Mouse (Mus musculus) stomach, postnatal 0 days (tissue): ENCODE data around the gene Sap25. TPM values are rescaled to one million over a fixed set of nuclear protein-coding genes. Genes with fewer than 3 reads are reported as not detected.

Source experiments
- ATAC-seq: fragments of 200-750 bp; cut with Nextera tagmentation; 2 replicates; pipeline ENCODE4 v1.8.0; 2017; ENCODE audit not compliant: low FRiP score, low TSS enrichment
- DNase-seq: peaks from one replicate; pipeline ENCODE4 v3.0.0-alpha.2; 2016; ENCODE audit warnings: low spot score
- H3K27ac ChIP-seq: fragments of 300-500 bp; sonication (generic); replicated peaks from 2 replicates; pipeline ENCODE4 v1.5.1; 2014; ENCODE audit warnings: mild to moderate bottlenecking, control low read depth
- H3K27me3 ChIP-seq: fragments of 300-500 bp; sonication (generic); 2 replicates; pipeline ENCODE4 v1.6.1; 2014; ENCODE audit warnings: low read length; ENCODE audit not compliant: control insufficient read depth, insufficient read depth
- H3K36me3 ChIP-seq: fragments of 300-500 bp; sonication (generic); 2 replicates; pipeline ENCODE4 v1.6.1; 2014; ENCODE audit warnings: low read length, mixed read lengths; ENCODE audit not compliant: control insufficient read depth, insufficient read depth
- H3K4me1 ChIP-seq: fragments of 300-500 bp; sonication (generic); replicated peaks from 2 replicates; pipeline ENCODE4 v1.6.1; 2014; ENCODE audit warnings: antibody characterized with exemption; ENCODE audit not compliant: control insufficient read depth, insufficient read depth
- H3K4me2 ChIP-seq: fragments of 300-500 bp; sonication (generic); replicated peaks from 2 replicates; pipeline ENCODE4 v1.6.1; 2014; ENCODE audit warnings: low read depth, mild to moderate bottlenecking, control low read depth, moderate library complexity
- H3K4me3 ChIP-seq: fragments of 300-500 bp; sonication (generic); 2 replicates; pipeline ENCODE4 v1.5.1; 2014; ENCODE audit warnings: low read depth, low read length, control low read depth
- H3K9ac ChIP-seq: fragments of 300-500 bp; sonication (generic); 2 replicates; pipeline ENCODE4 v1.6.1; 2014; ENCODE audit warnings: mild to moderate bottlenecking, low read length, control low read depth, mixed read lengths
- H3K9me3 ChIP-seq: fragments of 300-500 bp; sonication (generic); 2 replicates; pipeline ENCODE4 v1.6.1; 2016; ENCODE audit warnings: low read length; ENCODE audit not compliant: control insufficient read depth
- CTCF ChIP-seq: IDR thresholded peaks from 2 replicates; pipeline ENCODE4 v1.5.1; 2016; ENCODE audit warnings: antibody characterized with exemption, low read depth, mild to moderate bottlenecking, moderate library complexity
- EP300 ChIP-seq: optimal IDR thresholded peaks from 2 replicates; pipeline ENCODE3; 2016; ENCODE audit warnings: antibody characterized with exemption
- WGBS: fragments of 180-500 bp; shearing (Covaris S2); extraction: QIAGEN DNeasy Blood & Tissue Kit; methylation state at CpG from one replicate; pipeline ENCODE4 v1.1.7; 2014; 5-methylcytosine and 5-hydroxymethylcytosine counted together
- polyA plus RNA-seq: library from polyadenylated mRNA; unstranded; fragments of >200 nt; fragmentation: Nextera tagmentation; extraction: Ambion mirVana; gene quantifications from 2 replicates; pipeline ENCODE4 v1.2.1, GENCODE M21; 2015

Sap25 gene
- polyA plus RNA-seq, 1 experiment from 2014 or later: 3.7 TPM

GRCm38 (mm10) chr5:137600281-137600618 is 40.9 kb upstream of the Sap25 start:
- no peaks in the 10 kb centered on the region for H3K27me3 ChIP-seq
- H3K27ac ChIP-seq: peak overlapping the region; percentile 50
- DNase-seq: no peak
- ATAC-seq: peak; percentile 1; the same call in 1 of the 2 replicates
- no peaks in the 10 kb centered on the region for H3K36me3 ChIP-seq
- H3K4me2 ChIP-seq: peak overlapping the region; percentile 91
- H3K9me3 ChIP-seq: no peaks in the 10 kb centered on the region
- peaks cover 7% of the 10 kb centered on the region for H3K4me1 ChIP-seq
- TF ChIP-seq CTCF (peak; percentile 8; the same call in 1 of the 2 replicates), EP300 (no peak)
- peak overlapping the region; percentile 84 for H3K9ac ChIP-seq
- H3K4me3 ChIP-seq: peak overlapping the region; percentile 74
- WGBS: under 1% methylated on average over 19 of the region's 19 CpGs

- Histone ChIP-seq H3K4me3 (peak within 1 kb of the TSS; percentile 74), H3K27me3 (no peaks in the 10 kb centered on the region), H3K27ac (peak within 1 kb of the TSS; percentile 88), H3K9ac (peak within 1 kb of the TSS; percentile 84), H3K9me3 (no peaks in the 10 kb centered on the region), H3K36me3 (no peaks in the 10 kb centered on the region), H3K4me2 (peak within 1 kb of the TSS; percentile 91), H3K4me1 (peaks cover 7% of the 10 kb centered on the region)
- peak; percentile 95 for ATAC-seq
- peak; percentile 96 for DNase-seq
- WGBS: under 1% methylated on average over 41 of the region's 41 CpGs
- peak; percentile 84 for TF ChIP-seq EP300
- peak; percentile 0; the same call in 1 of the 2 replicates for TF ChIP-seq CTCF
Observed at GRCm38 (mm10) chr5:137600619-137601364, 40.3 kb upstream of the Sap25 start, which contains the start of gene Mospd3. Gene Mospd3, minus strand, starts transcription at chr5:137601058.

- H3K4me1 ChIP-seq: peaks cover 7% of the 10 kb centered on the region
- H3K4me2 ChIP-seq: peak overlapping the region; percentile 58
- DNase-seq (peak; percentile 57), ATAC-seq (no peak)
- peak overlapping the region; percentile 74 for H3K4me3 ChIP-seq
- peak overlapping the region; percentile 88 for H3K27ac ChIP-seq
- WGBS: under 1% methylated on average over 22 of the region's 22 CpGs
- H3K9me3 ChIP-seq: no peaks in the 10 kb centered on the region
- H3K27me3 ChIP-seq: no peaks in the 10 kb centered on the region
- no peaks in the 10 kb centered on the region for H3K36me3 ChIP-seq
- no peak for TF ChIP-seq CTCF
- TF ChIP-seq EP300: no peak
- peak overlapping the region; percentile 59 for H3K9ac ChIP-seq
Observed at GRCm38 (mm10) chr5:137601365-137601729, 39.8 kb upstream of the Sap25 start.

- ATAC-seq: no peak
- no peaks in the 10 kb centered on the region for H3K36me3 ChIP-seq
Observed at GRCm38 (mm10) chr5:137607860-137608653, 33.1 kb upstream of the Sap25 start.

GRCm38 (mm10) chr5:137608654-137609190 is 32.4 kb upstream of the Sap25 start:
- Histone ChIP-seq H3K27ac (no peak overlapping the region), H3K27me3 (no peaks in the 10 kb centered on the region), H3K4me3 (no peak overlapping the region), H3K4me1 (peaks cover 12% of the 10 kb centered on the region), H3K9me3 (no peaks in the 10 kb centered on the region), H3K4me2 (peak overlapping the region; percentile 14; the same call in 1 of the 2 replicates), H3K36me3 (no peaks in the 10 kb centered on the region), H3K9ac (no peak overlapping the region)
- DNase-seq: no peak
- TF ChIP-seq EP300: no peak
- TF ChIP-seq CTCF: peak; percentile 29; the same call in 1 of the 2 replicates
- ATAC-seq: no peak
- 38% methylated on average over 23 of the region's 23 CpGs for WGBS

More at GRCm38 (mm10) chr5:137607860-137608653, 33.1 kb upstream of the Sap25 start:
- 35% methylated on average over 26 of the region's 26 CpGs for WGBS
- Histone ChIP-seq H3K4me1 (peaks cover 10% of the 10 kb centered on the region), H3K4me3 (no peak overlapping the region), H3K9me3 (no peaks in the 10 kb centered on the region), H3K4me2 (peak overlapping the region; percentile 14; the same call in 1 of the 2 replicates), H3K27ac (no peak overlapping the region), H3K27me3 (no peaks in the 10 kb centered on the region), H3K9ac (no peak overlapping the region)
- TF ChIP-seq CTCF (no peak), EP300 (no peak)
- no peak for DNase-seq
